Mouse (Mus musculus) layer of hippocampus, adult 11-12 months (tissue): ENCODE results near the gene Epb41l5.

ENCODE experiments used
- DNase-seq: peaks from one replicate; pipeline ENCODE4 v3.0.0; 2022; ENCODE audit warnings: low spot score

Gene Epb41l5

GRCm38 (mm10) chr1:119648205-119649111, at the start of gene Epb41l5:
TSS of gene Epb41l5 (minus strand) at chr1:119649000.
- DNase-seq, result peak; percentile 74

DNA sequence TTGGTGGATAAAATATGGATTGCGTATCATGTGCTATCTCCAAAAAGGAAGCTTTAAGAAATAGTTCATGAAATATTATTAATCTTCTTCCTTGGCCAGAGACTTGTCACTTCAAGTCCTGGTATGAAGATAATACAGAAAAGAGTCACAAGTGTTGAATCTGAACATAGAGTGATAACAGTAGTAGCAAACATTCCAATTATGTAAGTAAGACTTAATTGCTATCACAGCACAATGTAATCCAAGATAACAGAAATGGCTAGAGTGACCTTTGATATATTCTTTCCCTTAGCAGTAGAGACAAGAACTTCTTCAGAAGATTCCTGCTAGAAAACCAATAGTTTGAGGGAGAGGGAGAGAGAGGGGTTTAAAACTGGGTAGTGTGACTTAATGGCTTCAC, 48.1 kb upstream of the Epb41l5 start:
- DNase-seq, result no peak

GRCm38 (mm10) chr1:119685773-119686558, 37.2 kb upstream of the Epb41l5 start:
- no peak for DNase-seq

GRCm38 (mm10) chr1:119681663-119682213, 32.9 kb upstream of the Epb41l5 start:
- no peak for DNase-seq

GRCm38 (mm10) chr1:119674984-119675383, 26.2 kb upstream of the Epb41l5 start:
- peak; percentile 48 for DNase-seq

DNA sequence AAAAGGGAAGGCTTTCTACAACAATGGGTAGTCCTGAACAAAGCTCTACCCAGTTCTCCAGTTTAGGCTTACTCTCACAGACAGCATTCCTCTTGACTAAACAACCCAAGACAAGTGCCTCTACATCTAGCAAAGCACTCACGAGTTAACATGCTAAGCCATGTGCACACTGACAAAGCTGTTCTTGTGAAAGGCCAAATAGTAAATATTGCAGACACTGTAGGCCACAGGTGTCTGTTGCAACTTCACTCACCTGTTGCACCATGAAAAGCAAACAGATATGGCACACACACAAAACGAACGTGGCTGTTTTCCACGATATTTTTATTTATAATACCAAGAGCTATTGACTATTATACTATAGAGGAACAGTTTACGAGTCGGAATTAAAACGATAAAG, 18.1 kb upstream of the Epb41l5 start:
- DNase-seq, result no peak

DNA sequence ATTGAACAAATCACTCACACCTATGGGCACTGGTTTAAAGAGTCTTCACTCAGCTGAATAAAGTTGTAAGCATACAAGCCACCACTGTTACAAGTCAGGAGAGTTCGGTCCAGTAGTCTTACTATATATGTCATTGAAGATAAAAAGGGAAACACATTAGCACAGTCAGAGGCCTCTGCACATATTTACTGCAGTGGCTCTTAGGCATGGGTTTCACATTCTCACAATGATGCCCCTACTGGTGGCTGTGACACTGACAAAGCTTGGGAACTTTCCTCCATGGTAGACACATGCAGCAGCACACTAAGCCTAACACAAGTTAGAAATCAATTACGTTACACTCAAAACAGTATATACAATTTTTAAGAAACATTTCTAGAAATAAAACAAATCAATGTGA, 5.5 kb upstream of the Epb41l5 start:
- no peak for DNase-seq

DNA sequence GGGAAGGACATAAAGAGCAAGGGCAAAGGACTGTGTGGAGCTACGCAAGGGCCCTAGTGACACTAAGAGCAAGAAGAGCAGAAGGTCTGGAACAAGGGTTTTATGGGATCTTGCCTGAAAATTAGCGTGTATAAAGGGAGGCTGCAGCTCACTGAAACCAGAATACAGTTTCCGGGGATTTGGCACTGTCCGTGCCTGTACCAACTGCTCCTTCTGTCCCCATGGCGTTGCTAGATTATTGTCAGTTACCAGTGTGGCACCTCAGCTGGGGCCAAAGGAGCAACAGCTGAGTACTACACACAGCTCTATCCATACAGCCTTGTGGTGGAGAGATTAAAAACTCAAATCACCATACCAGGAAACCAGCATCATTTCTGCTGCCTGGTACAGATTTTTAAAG, 1.6 kb upstream of the Epb41l5 start:
- no peak for DNase-seq

- no peak for DNase-seq
These were observed 827 bp upstream of the Epb41l5 start for GRCm38 (mm10) chr1:119649627-119650026.

DNA sequence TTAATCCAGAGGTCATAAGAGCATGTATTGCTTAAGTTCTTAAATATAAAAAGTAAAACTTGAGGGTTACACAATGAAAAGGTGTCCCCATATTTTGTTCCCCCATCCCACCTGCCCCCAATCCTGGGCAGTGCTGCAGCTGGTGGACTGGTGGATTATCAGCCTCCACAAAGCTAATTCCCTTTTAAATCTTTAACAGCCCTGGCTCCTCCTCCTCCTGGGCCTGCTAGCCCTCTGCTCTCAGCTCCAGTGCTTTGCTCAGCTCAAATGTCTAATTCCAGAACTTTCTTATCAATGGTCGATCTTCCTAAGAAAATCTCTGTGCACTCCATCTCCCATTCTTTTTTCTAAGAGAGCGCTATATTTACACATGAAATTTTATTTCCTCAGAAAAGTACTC, 2.4 kb downstream of the Epb41l5 start:
- DNase-seq, result no peak

- DNase-seq, result no peak
These were observed 6.4 kb downstream of the Epb41l5 start for GRCm38 (mm10) chr1:119642367-119642766.

GRCm38 (mm10) chr1:119641090-119641812, 7.5 kb downstream of the Epb41l5 start:
- no peak for DNase-seq

GRCm38 (mm10) chr1:119640006-119640405, 8.8 kb downstream of the Epb41l5 start:
- DNase-seq, result no peak

DNA sequence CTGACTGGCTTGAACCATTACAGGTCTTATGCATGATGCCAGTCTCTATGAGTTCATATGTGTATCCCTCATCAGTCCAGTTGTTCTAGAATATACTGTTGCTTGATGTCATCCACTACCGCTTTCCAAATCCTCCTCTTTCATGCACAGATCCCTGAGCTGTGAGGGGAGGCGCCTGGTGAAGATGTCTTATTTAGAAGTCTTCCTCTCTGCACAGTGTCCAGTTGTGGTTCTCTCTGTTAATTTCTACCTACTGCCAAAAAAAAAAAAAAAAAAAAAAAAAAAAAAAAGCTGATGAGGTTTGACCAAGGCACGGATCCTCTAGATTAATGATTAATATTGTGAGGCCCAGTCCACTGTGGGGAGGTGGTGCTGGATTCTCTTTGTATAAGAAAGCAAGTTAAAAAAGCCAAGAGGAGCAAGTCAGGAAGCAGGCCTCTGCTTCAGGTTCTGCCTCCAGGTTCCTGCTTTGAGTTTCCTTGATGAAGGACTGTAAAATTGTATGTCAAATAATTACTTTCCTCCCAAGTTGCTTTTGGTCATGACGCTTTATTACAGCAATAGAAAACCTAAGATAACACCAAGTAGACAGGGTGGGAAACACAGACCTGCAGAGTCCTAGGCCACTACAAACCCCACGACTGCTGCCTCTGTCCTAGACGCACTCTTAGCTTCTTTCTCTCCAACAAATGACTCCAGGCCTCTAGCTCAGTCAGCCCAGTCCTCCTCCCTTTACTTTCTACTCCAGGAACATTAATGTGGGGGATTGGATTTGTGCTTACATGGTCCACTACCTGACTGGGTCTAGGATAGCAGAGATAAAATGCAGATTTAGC, 11.4 kb downstream of the Epb41l5 start:
- no peak for DNase-seq

DNA sequence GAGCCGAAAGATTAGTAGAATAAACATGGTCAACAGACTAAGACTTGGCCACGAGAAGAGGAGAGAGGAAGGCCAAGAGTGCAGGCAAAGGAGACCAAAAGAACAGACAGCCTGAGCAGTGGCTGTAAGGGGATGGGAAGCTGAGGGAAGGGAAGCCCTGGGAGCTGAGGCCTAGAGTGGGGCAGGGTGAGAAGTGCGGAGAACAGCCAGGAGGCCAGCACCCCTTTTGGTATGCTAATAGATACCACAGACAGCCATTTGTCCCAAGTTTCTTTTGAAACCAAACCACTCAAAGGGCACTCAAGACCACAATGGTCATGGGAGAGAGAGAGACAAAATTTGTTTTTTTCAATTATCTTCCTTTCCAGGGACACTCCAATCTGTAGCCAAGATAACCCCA, 14.1 kb downstream of the Epb41l5 start:
- DNase-seq, result no peak

- no peak for DNase-seq
These were observed 18.4 kb downstream of the Epb41l5 start for GRCm38 (mm10) chr1:119630428-119630827.

DNA sequence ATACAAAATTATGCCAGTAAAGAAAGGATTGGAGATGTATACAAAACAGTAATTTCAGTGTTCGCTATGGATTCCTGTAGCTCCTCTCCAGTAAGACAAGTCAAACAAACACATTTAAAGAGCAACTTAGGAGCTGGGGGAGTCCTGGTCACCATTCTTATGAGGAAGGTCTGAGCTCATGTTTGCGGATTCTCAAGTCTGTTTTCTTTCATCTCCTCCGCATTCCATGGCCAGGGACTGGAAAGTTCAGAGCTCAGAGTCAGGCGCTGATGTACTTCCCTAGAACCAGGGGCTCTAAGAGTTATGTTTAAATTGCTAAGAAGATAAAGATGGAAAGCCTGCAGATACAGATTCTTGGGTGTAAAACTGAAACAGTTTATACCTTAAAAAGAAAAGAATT, 22.0 kb downstream of the Epb41l5 start:
- no peak for DNase-seq

DNA sequence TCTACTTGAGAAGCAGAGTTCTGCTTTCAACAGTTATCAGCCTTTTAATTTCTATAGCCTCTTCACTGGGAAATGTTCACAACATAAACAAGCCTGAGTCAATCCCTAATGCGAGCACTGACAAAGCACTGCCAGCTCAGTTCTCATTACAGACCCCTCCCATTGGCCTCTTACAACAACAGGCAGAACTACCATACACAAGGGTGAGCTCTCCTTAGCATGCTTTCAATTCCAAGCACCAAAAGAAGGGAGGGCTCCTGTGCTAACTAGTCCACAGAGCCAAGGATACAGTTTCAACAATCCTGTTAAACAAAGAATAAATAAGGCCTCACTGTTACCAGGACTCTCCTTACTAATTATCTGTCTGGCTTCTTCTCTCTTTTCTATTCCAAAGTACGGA, 24.4 kb downstream of the Epb41l5 start:
- no peak for DNase-seq

DNA sequence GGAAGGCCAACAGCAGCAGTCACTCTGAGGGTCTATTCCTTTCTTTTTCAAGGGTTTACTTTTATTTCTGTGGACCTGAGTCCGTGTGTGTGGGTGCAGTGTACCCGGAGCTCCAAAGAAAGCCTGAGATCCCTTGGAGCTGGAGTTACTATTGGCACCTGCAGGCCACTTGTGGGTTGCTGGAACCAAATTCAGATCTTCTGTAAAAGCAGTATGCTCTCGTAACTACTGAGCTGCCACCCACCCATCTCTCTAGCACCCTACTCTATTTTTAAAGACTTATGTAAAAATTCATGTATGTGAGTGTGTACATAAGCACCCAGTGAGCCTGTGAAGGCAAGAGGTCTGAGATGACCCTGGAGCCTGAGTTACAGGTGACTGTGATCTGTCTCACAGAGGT, 43.4 kb downstream of the Epb41l5 start:
- DNase-seq, result no peak

DNA sequence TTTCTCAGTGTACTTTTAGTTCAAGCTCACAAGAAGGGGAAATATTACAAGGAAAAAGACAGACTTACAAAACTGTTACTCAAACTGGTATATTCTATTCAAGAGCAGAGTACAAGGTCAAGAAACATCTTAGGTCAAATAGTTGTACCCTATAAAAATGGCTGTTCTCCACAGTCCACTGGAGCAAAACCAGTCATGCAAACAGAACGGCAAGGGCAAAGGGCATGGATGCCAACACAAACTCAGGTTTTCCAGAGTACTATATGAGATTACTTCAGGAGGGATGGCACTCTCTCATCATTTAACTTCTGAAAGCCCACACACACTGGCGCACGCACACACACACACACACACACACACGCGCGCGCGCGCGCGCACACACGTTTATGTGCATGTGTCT, 46.4 kb downstream of the Epb41l5 start:
- DNase-seq, result no peak

DNA sequence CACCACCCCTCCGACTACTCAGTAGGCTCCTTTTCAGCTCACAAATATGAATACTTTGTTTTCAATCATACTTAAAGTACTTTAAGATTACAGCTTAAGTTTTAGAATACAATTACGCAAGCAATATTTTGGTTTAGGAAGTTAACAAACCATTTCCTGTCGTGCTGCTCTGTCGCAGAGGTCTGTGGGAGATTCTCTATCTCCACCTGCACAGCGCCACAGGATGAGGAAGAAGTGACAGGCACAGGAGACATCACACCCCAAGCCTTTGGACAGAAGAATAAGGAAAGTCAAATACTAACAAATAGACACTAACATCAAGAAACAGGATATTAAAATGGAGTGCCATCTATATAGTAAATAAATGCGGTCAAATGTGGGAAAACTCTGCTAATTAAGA, 49.9 kb downstream of the Epb41l5 start:
- DNase-seq, result no peak
